Mouse (Mus musculus): ENCODE results near the gene Anks1b. TPM values are rescaled to one million over a fixed set of nuclear protein-coding genes. Genes with fewer than 3 reads are reported as not detected.
A peak's percentile ranks its signal among the peaks of the same experiment; 100 is the strongest.

Anks1b gene
- polyA plus RNA-seq, 1 experiment from 2014 or later: 23.6 TPM

GRCm38 (mm10) chr10:89872501-89873145 is 686 bp upstream of the Anks1b start:
- under 1% methylated on average over 14 of the region's 56 CpGs for WGBS
- H3K4me1 ChIP-seq: 0 out of 2 replicates have a peak, but pooled peaks cover 7% of the 10 kb centered on the region
- no peaks in the 10 kb centered on the region for H3K9me3 ChIP-seq
- H3K4me3 ChIP-seq (replicated peaks): peak overlapping the region; percentile 77
- H3K27ac ChIP-seq: peak overlapping the region; percentile 90
- peaks cover 7% of the 10 kb centered on the region; the same call in 1 of the 2 replicates for H3K27me3 ChIP-seq
- peak overlapping the region; percentile 78 for H3K9ac ChIP-seq
- no peaks in the 10 kb centered on the region for H3K36me3 ChIP-seq (replicated peaks)
- peak; percentile 89 for ATAC-seq (ENCODE audit: low FRiP score)
- peak overlapping the region; percentile 88 for H3K4me2 ChIP-seq

- Histone ChIP-seq H3K9ac (peak overlapping the region; percentile 78; the same call in 1 of the 2 replicates), H3K4me3 (replicated peaks) (peak overlapping the region; percentile 77), H3K36me3 (replicated peaks) (no peaks in the 10 kb centered on the region), H3K9me3 (no peaks in the 10 kb centered on the region), H3K27ac (no peak overlapping the region), H3K4me2 (peak overlapping the region; percentile 88), H3K27me3 (peaks cover 7% of the 10 kb centered on the region; the same call in 1 of the 2 replicates), H3K4me1 (0 out of 2 replicates have a peak, but pooled peaks cover 7% of the 10 kb centered on the region)
- no peak for ATAC-seq (ENCODE audit: low FRiP score)
- WGBS: 5% methylated on average over 8 of the region's 8 CpGs
These were observed 727 bp downstream of the Anks1b start for GRCm38 (mm10) chr10:89874036-89874435.

- ATAC-seq (ENCODE audit: low FRiP score): no peak
- Histone ChIP-seq H3K9ac (no peak overlapping the region), H3K27me3 (no peaks in the 10 kb centered on the region), H3K27ac (no peak overlapping the region), H3K4me1 (0 out of 2 replicates have a peak, but pooled peaks cover 3% of the 10 kb centered on the region), H3K9me3 (no peaks in the 10 kb centered on the region), H3K36me3 (replicated peaks) (no peaks in the 10 kb centered on the region), H3K4me3 (replicated peaks) (no peak overlapping the region), H3K4me2 (no peak overlapping the region)
- 87% methylated on average over 8 of the region's 8 CpGs for WGBS
These were observed 10.3 kb downstream of the Anks1b start for GRCm38 (mm10) chr10:89883561-89883960.

GRCm38 (mm10) chr10:89902720-89903337 is 29.5 kb downstream of the Anks1b start:
- Histone ChIP-seq H3K9ac (no peak overlapping the region), H3K27me3 (no peaks in the 10 kb centered on the region), H3K4me2 (no peak overlapping the region), H3K36me3 (replicated peaks) (no peaks in the 10 kb centered on the region), H3K9me3 (no peaks in the 10 kb centered on the region), H3K4me1 (no peaks in the 10 kb centered on the region), H3K4me3 (replicated peaks) (no peak overlapping the region), H3K27ac (no peak overlapping the region)
- 77% methylated on average over 7 of the region's 7 CpGs for WGBS
- ATAC-seq (ENCODE audit: low FRiP score): no peak

GRCm38 (mm10) chr10:89911889-89912288 is 38.6 kb downstream of the Anks1b start:
- no peak; the same call in 1 of the 2 replicates for ATAC-seq (ENCODE audit: low FRiP score)

GRCm38 (mm10) chr10:89913174-89913573 is 39.9 kb downstream of the Anks1b start:
- no peak overlapping the region for H3K27ac ChIP-seq
- no peak overlapping the region for H3K4me3 ChIP-seq (replicated peaks)
- ATAC-seq (ENCODE audit: low FRiP score): no peak; the same call in 1 of the 2 replicates
- no peak overlapping the region for H3K4me2 ChIP-seq
- H3K36me3 ChIP-seq (replicated peaks): no peaks in the 10 kb centered on the region
- no peak overlapping the region for H3K9ac ChIP-seq
- H3K4me1 ChIP-seq: no peaks in the 10 kb centered on the region
- H3K9me3 ChIP-seq: no peaks in the 10 kb centered on the region
- no peaks in the 10 kb centered on the region for H3K27me3 ChIP-seq

More at GRCm38 (mm10) chr10:89911889-89912288, 38.6 kb downstream of the Anks1b start:
- H3K9me3 ChIP-seq: no peaks in the 10 kb centered on the region
- H3K27me3 ChIP-seq: no peaks in the 10 kb centered on the region
- H3K4me2 ChIP-seq: no peak overlapping the region
- no peaks in the 10 kb centered on the region for H3K4me1 ChIP-seq
- no peak overlapping the region for H3K27ac ChIP-seq
- H3K4me3 ChIP-seq (replicated peaks): no peak overlapping the region
- H3K9ac ChIP-seq: no peak overlapping the region
- WGBS: 83% methylated on average over 4 of the region's 4 CpGs
- H3K36me3 ChIP-seq (replicated peaks): no peaks in the 10 kb centered on the region

- ATAC-seq (ENCODE audit: low FRiP score): no peak
- H3K4me1 ChIP-seq: no peaks in the 10 kb centered on the region
- WGBS: 88% methylated on average over 1 of the region's 1 CpGs
- H3K9me3 ChIP-seq: no peaks in the 10 kb centered on the region
- H3K27ac ChIP-seq: no peak overlapping the region
- no peaks in the 10 kb centered on the region for H3K36me3 ChIP-seq (replicated peaks)
- no peak overlapping the region for H3K9ac ChIP-seq
- H3K4me3 ChIP-seq (replicated peaks): no peak overlapping the region
- no peaks in the 10 kb centered on the region for H3K27me3 ChIP-seq
- H3K4me2 ChIP-seq: no peak overlapping the region
These were observed 43.8 kb downstream of the Anks1b start for GRCm38 (mm10) chr10:89917141-89917540.

- Histone ChIP-seq H3K36me3 (replicated peaks) (no peaks in the 10 kb centered on the region), H3K4me2 (no peak overlapping the region), H3K27me3 (no peaks in the 10 kb centered on the region), H3K9ac (no peak overlapping the region), H3K9me3 (peaks cover 15% of the 10 kb centered on the region), H3K4me3 (replicated peaks) (no peak overlapping the region), H3K4me1 (no peaks in the 10 kb centered on the region), H3K27ac (no peak overlapping the region)
- no peak for ATAC-seq (ENCODE audit: low FRiP score)
- WGBS: 83% methylated on average over 4 of the region's 4 CpGs
These were observed 48.7 kb downstream of the Anks1b start for GRCm38 (mm10) chr10:89921965-89922364.

- Histone ChIP-seq H3K4me2 (no peak overlapping the region), H3K4me1 (no peaks in the 10 kb centered on the region), H3K9me3 (no peaks in the 10 kb centered on the region), H3K27ac (no peak overlapping the region), H3K27me3 (no peaks in the 10 kb centered on the region), H3K4me3 (replicated peaks) (no peak overlapping the region), H3K36me3 (replicated peaks) (no peaks in the 10 kb centered on the region), H3K9ac (no peak overlapping the region)
- WGBS: 77% methylated on average over 4 of the region's 4 CpGs
- ATAC-seq (ENCODE audit: low FRiP score): no peak
These were observed 68.9 kb downstream of the Anks1b start for GRCm38 (mm10) chr10:89942180-89942579.

GRCm38 (mm10) chr10:89946636-89947349 is 73.5 kb downstream of the Anks1b start:
- 97% methylated on average over 1 of the region's 1 CpGs for WGBS
- Histone ChIP-seq H3K4me1 (no peaks in the 10 kb centered on the region), H3K4me3 (replicated peaks) (no peak overlapping the region), H3K9me3 (no peaks in the 10 kb centered on the region), H3K36me3 (replicated peaks) (no peaks in the 10 kb centered on the region), H3K9ac (no peak overlapping the region), H3K27me3 (no peaks in the 10 kb centered on the region), H3K27ac (no peak overlapping the region), H3K4me2 (no peak overlapping the region)
- no peak for ATAC-seq (ENCODE audit: low FRiP score)

- no peak overlapping the region for H3K4me3 ChIP-seq (replicated peaks)
- ATAC-seq (ENCODE audit: low FRiP score): no peak
- no peak overlapping the region for H3K27ac ChIP-seq
- H3K9me3 ChIP-seq: no peaks in the 10 kb centered on the region
- 82% methylated on average over 4 of the region's 4 CpGs for WGBS
- H3K27me3 ChIP-seq: no peaks in the 10 kb centered on the region
- no peak overlapping the region for H3K4me2 ChIP-seq
- no peak overlapping the region for H3K9ac ChIP-seq
- H3K4me1 ChIP-seq: no peaks in the 10 kb centered on the region
- H3K36me3 ChIP-seq (replicated peaks): no peaks in the 10 kb centered on the region
These were observed 101.1 kb downstream of the Anks1b start for GRCm38 (mm10) chr10:89974361-89974760.

GRCm38 (mm10) chr10:89975431-89975841 is 102.1 kb downstream of the Anks1b start:
- no peak overlapping the region for H3K4me3 ChIP-seq (replicated peaks)
- WGBS: 80% methylated on average over 3 of the region's 3 CpGs
- no peak overlapping the region for H3K27ac ChIP-seq
- no peaks in the 10 kb centered on the region for H3K27me3 ChIP-seq
- ATAC-seq (ENCODE audit: low FRiP score): no peak
- no peaks in the 10 kb centered on the region for H3K36me3 ChIP-seq (replicated peaks)
- H3K4me1 ChIP-seq: no peaks in the 10 kb centered on the region
- no peak overlapping the region for H3K4me2 ChIP-seq
- H3K9me3 ChIP-seq: no peaks in the 10 kb centered on the region
- no peak overlapping the region for H3K9ac ChIP-seq
